In the genomic region with DNA sequence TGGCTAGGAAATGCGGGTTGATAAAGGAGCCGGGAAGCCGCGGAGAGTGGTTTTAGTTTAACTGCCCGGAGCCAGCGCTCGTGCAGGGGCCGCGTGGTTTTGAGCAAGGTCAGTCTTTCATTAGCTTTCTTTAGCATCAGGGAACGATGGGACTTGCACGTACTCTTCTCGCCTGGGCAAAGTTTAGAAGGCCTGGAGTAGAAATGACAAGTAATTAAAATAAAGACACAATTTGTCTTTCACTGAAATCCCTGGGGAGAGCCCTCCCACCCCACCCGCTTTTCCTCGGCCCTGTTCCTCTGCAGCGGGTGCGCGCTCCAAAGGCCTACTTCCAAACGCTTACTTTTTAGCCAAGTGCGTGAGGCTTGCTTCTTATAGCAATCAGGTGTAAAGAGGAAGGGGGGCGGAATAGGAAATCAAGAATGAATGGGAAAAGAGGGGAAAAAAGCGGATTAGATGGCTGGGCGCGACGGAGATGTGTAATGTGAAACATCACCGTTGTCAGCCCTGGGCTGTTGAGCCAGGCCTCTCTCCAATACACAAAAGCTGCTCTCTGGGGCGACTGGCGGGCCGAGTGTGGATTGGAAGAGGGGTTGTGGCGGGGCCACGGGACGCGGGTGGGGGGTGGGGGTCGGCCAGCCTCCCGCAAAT, we compare ENCODE assay signal across 11 mouse cellular contexts. TPM values are rescaled to one million over a fixed set of nuclear protein-coding genes. Genes with fewer than 3 reads are reported as not detected.
A peak's percentile ranks its signal among the peaks of the same experiment; 100 is the strongest.
DNase-seq lines count a peak whose midpoint lies in the region; ATAC-seq and TF ChIP-seq lines count a peak whose summit lies in the region.
"Had no signal": no experiment of that assay in that cellular context is flagged by ENCODE, and none has a peak within 500 bp of the region (broad histone marks: within the 10 kb centered on the region; RNA-seq: fewer than 3 reads in every experiment).

No protein-coding gene starts in this region.

- no peaks in the 10 kb centered on the region for H3K9me3 ChIP-seq in lung, embryonic 14.5 days (ENCODE audit: low read depth, low read length)
- no peaks in the 10 kb centered on the region for H3K9me3 ChIP-seq in limb, embryonic 14.5 days (ENCODE audit: control insufficient read depth, low read length)
- H3K9me3 ChIP-seq: hindbrain, embryonic 12.5 days had no signal

- H3K9ac ChIP-seq in lung, embryonic 14.5 days, result no peak overlapping the region
- H3K9ac ChIP-seq in limb, embryonic 14.5 days (ENCODE audit: low read depth, low read length, severe bottlenecking), result 0 out of 2 replicates have a peak overlapping the region, but pooled peaks have one; percentile 12
- H3K9ac ChIP-seq: hindbrain, embryonic 12.5 days had no signal

- DNase-seq in cerebellum, postnatal 10 days, result peak; percentile 41 to 57
- DNase-seq in cerebellum, postnatal 4 days (ENCODE audit: low spot score in 2 of 2), result no peak
- peak; percentile 25 for DNase-seq in lung, embryonic 14.5 days
- no peak for DNase-seq in lung, adult 18-20 months
- no peak for DNase-seq in limb, embryonic 14.5 days (ENCODE audit: low spot score)
- DNase-seq in yolk sac, embryonic 10.5 days (ENCODE audit: low spot score), result peak; percentile 78
- DNase-seq in lung, adult 2 months, result no peak
- DNase-seq: adrenal gland, postnatal 14 days; lung, postnatal 36 days had no signal

- 3% methylated on average over 34 of the region's 34 CpGs for WGBS in lung, embryonic 14.5 days
- 2% methylated on average over 34 of the region's 34 CpGs for whole genome bisulfite sequencing in limb, embryonic 14.5 days
- WGBS in lung, adult 2 months, result 8% methylated on average over 34 of the region's 34 CpGs

- H3K27me3 ChIP-seq in lung, embryonic 14.5 days (ENCODE audit: insufficient read depth, low read length), result peaks cover 89% of the 10 kb centered on the region
- H3K27me3 ChIP-seq in limb, embryonic 14.5 days (ENCODE audit: control insufficient read depth, insufficient read depth, low read length), result peaks cover 93% of the 10 kb centered on the region

- TF ChIP-seq CTCF in lung, embryonic 14.5 days (IDR thresholded peaks at IDR 0.05; ENCODE audit: low read depth), result no peak
- TF ChIP-seq CTCF in lung, adult 2 months (IDR thresholded peaks at IDR 0.05; ENCODE audit: insufficient read depth, low read length), result no peak

- peak overlapping the region; percentile 52; the same call in 1 of the 2 replicates for H3K4me3 ChIP-seq in lung, embryonic 14.5 days (ENCODE audit: low read depth, low read length)
- peak overlapping the region; percentile 9 for H3K4me3 ChIP-seq in limb, embryonic 14.5 days (replicated peaks; ENCODE audit: low read length)
- no peak overlapping the region for H3K4me3 ChIP-seq in lung, adult 2 months (replicated peaks; ENCODE audit: extremely low read depth, low read depth, low read length)
- H3K4me3 ChIP-seq: hindbrain, embryonic 12.5 days had no signal

- no peaks in the 10 kb centered on the region for H3K36me3 ChIP-seq in lung, embryonic 14.5 days (ENCODE audit: insufficient read depth)
- no peaks in the 10 kb centered on the region for H3K36me3 ChIP-seq in limb, embryonic 14.5 days (ENCODE audit: control insufficient read depth, insufficient read depth, low read length)
- H3K36me3 ChIP-seq: hindbrain, embryonic 12.5 days had no signal

- no peaks in the 10 kb centered on the region for H3K4me1 ChIP-seq in lung, embryonic 14.5 days (ENCODE audit: insufficient read depth)
- peaks cover 14% of the 10 kb centered on the region for H3K4me1 ChIP-seq in limb, embryonic 14.5 days (ENCODE audit: control insufficient read depth, insufficient read depth, low read length)
- peaks cover 11% of the 10 kb centered on the region for H3K4me1 ChIP-seq in lung, adult 2 months (ENCODE audit: control insufficient read depth, insufficient read depth, low read length)

- no peak for TF ChIP-seq POLR2A in limb, embryonic 14.5 days (IDR thresholded peaks at IDR 0.05; ENCODE audit: borderline replicate concordance, extremely low read depth, insufficient read depth, insufficient read length)
- no peak for TF ChIP-seq POLR2A in lung, adult 2 months (IDR thresholded peaks at IDR 0.05; ENCODE audit: borderline replicate concordance, extremely low read depth, low read depth, low read length)

- H3K4me2 ChIP-seq in lung, embryonic 14.5 days, result peak overlapping the region; percentile 27; the same call in 1 of the 2 replicates
- peak overlapping the region; percentile 1; the same call in 1 of the 2 replicates for H3K4me2 ChIP-seq in limb, embryonic 14.5 days (replicated peaks; ENCODE audit: low read depth, low read length, severe bottlenecking)
- H3K4me2 ChIP-seq: hindbrain, embryonic 12.5 days had no signal

- no peak for ATAC-seq in lung, embryonic 14.5 days (ENCODE audit: insufficient read depth)
- no peak for ATAC-seq in limb, embryonic 14.5 days (ENCODE audit: low FRiP score, low read depth)
- ATAC-seq in megakaryocyte progenitor cell, adult 5-6 weeks (replicated peaks; ENCODE audit: poor library complexity), result no peak

- H3K27ac ChIP-seq in lung, embryonic 14.5 days (ENCODE audit: low read depth), result no peak overlapping the region
- H3K27ac ChIP-seq in limb, embryonic 14.5 days (replicated peaks; ENCODE audit: low read depth, low read length), result no peak overlapping the region
- H3K27ac ChIP-seq: hindbrain, embryonic 12.5 days had no signal

RNA-seq across cellular contexts. Expression of a gene that starts 17.4 kb away (rescaled TPM):
- polyA plus RNA-seq in lung, embryonic 14.5 days (2014; fragmentation: Nextera tagmentation; extraction: Ambion mirVana), result 0.87 and 5.1 TPM in 2 replicates
- 13.3 and 16.0 TPM in 2 replicates for polyA plus RNA-seq in limb, embryonic 14.5 days (2012; rRNA removed)
- 11.9 and 12.2 TPM in 2 replicates for polyA plus RNA-seq in limb, embryonic 14.5 days (2014; fragmentation: Nextera tagmentation; extraction: Ambion mirVana)
- 0.96 and 2.1 TPM in 2 replicates for polyA plus RNA-seq in lung, adult 2 months (2012; rRNA removed)
- total RNA-seq in megakaryocyte progenitor cell, adult 5-6 weeks (2015), result 0.30 TPM in 1 of 2 replicates, not detected in the other
- not detected in 2 replicates for total RNA-seq in megakaryocyte progenitor cell, adult 5-6 weeks (2017)
- total RNA-seq: adrenal gland, postnatal 14 days had no signal

Comparison
In these comparisons a context has a peak if more than half of its experiments do, and no peak if none do; other contexts are left out.
1. DNase-seq: peak in cerebellum, postnatal 10 days (2 of 2), lung, embryonic 14.5 days (single experiment) and yolk sac, embryonic 10.5 days (single experiment); none in cerebellum, postnatal 4 days (0 of 2), lung, adult 18-20 months (0 of 2), limb, embryonic 14.5 days (single experiment) and lung, adult 2 months (single experiment).